Comparison of ENCODE assay signal across 10 mouse cellular contexts in genomic region chr14:20481211-20481610, GRCm38 (mm10). TPM values are rescaled to one million over a fixed set of nuclear protein-coding genes. Genes with fewer than 3 reads are reported as not detected.
DNase-seq lines count a peak whose midpoint lies in the region; ATAC-seq lines count a peak whose summit lies in the region.
"Had no signal": no experiment of that assay in that cellular context is flagged by ENCODE, and none has a peak within 500 bp of the region (broad histone marks: within the 10 kb centered on the region; RNA-seq: fewer than 3 reads in every experiment).

No protein-coding gene starts in this region.

- no peak for ATAC-seq in forebrain, embryonic 14.5 days
- ATAC-seq: intestine, embryonic 16.5 days had no signal

- 18% methylated on average over 5 of the region's 5 CpGs for WGBS in forebrain, embryonic 14.5 days

- H3K4me2 ChIP-seq in forebrain, embryonic 14.5 days (ENCODE audit: low read length) = no peak overlapping the region

- H3K9ac ChIP-seq in forebrain, embryonic 14.5 days (ENCODE audit: low read length) = no peak overlapping the region

- H3K4me1 ChIP-seq in forebrain, embryonic 14.5 days (ENCODE audit: control insufficient read depth, insufficient read depth, low read length) = peaks cover 4% of the 10 kb centered on the region

- no peak overlapping the region for H3K4me3 ChIP-seq in forebrain, embryonic 14.5 days (ENCODE audit: low read depth, low read length)

- peak; percentile 19 for DNase-seq in kidney, adult 9 months
- DNase-seq in kidney, adult 18-20 months = no peak
- DNase-seq in R1 (ENCODE audit: low read depth, low spot score) = peak; percentile 87
- peak; percentile 20 to 53 for DNase-seq in kidney, postnatal 4 days
- DNase-seq in splenic B cell, adult 2 months (ENCODE audit: low read depth, low spot score) = peak; percentile 27
- no peak for DNase-seq in gastrocnemius, postnatal 36 days
- DNase-seq in left cerebral cortex, adult 18-20 months (ENCODE audit: low spot score in 2 of 2) = no peak
- no peak for DNase-seq in forebrain, embryonic 14.5 days (ENCODE audit: low spot score)

- no peaks in the 10 kb centered on the region for H3K9me3 ChIP-seq in forebrain, embryonic 14.5 days (replicated peaks; ENCODE audit: control insufficient read depth, low read length)

- peaks cover 2% of the 10 kb centered on the region; the same call in 1 of the 2 replicates for H3K36me3 ChIP-seq in splenic B cell, adult 2 months (ENCODE audit: control insufficient read depth, insufficient read depth, low read length, poor library complexity, severe bottlenecking)
- H3K36me3 ChIP-seq in forebrain, embryonic 14.5 days (ENCODE audit: control insufficient read depth, insufficient read depth, low read length) = peaks cover 15% of the 10 kb centered on the region

- H3K27ac ChIP-seq in forebrain, embryonic 14.5 days (ENCODE audit: low read depth, low read length) = no peak overlapping the region

- H3K27me3 ChIP-seq in splenic B cell, adult 2 months (ENCODE audit: control insufficient read depth, insufficient read depth, low read length, poor library complexity, severe bottlenecking) = no peaks in the 10 kb centered on the region
- H3K27me3 ChIP-seq in forebrain, embryonic 14.5 days (replicated peaks; ENCODE audit: control insufficient read depth, insufficient read depth, low read length) = no peaks in the 10 kb centered on the region

- intact Hi-C loops in gastrocnemius, postnatal 36 days (cut with DNase I) = loop anchor here (5.0 kb wide), 1 partner anchor 69 kb away; no protein-coding TSS in a partner anchor

RNA-seq across cellular contexts. Expression of gene Anxa7, which starts 1.3 kb away (rescaled TPM):
- total RNA-seq in gastrocnemius, postnatal 36 days (2021) = 10 to 100 TPM; 29.1 to 36.8 TPM
- total RNA-seq in left cerebral cortex, adult 18-20 months (2021) = 10 to 100 TPM; 70.5 to 78.1 TPM
- polyA plus RNA-seq in forebrain, embryonic 14.5 days (2014; fragmentation: Nextera tagmentation; extraction: Ambion mirVana) = 12.3 and 14.8 TPM in 2 replicates

RNA-seq across cellular contexts. Expression of gene Mss51, which starts 15.5 kb away (rescaled TPM):
- 10 to 100 TPM; 20.2 to 36.2 TPM for total RNA-seq in gastrocnemius, postnatal 36 days (2021)
- under 1 TPM; 0.72 to 0.96 TPM for total RNA-seq in left cerebral cortex, adult 18-20 months (2021)
- 0.20 and 0.30 TPM in 2 replicates for polyA plus RNA-seq in forebrain, embryonic 14.5 days (2014; fragmentation: Nextera tagmentation; extraction: Ambion mirVana)

RNA-seq across cellular contexts. Expression of gene Cfap70, which starts 29.2 kb away (rescaled TPM):
- under 1 TPM; 0.08 to 0.22 TPM for total RNA-seq in gastrocnemius, postnatal 36 days (2021)
- total RNA-seq in left cerebral cortex, adult 18-20 months (2021) = 1 to 10 TPM; 1.7 to 2.4 TPM
- polyA plus RNA-seq in forebrain, embryonic 14.5 days (2014; fragmentation: Nextera tagmentation; extraction: Ambion mirVana) = 0.98 and 2.7 TPM in 2 replicates
- total RNA-seq: megakaryocyte, adult 5-6 weeks had no signal

Comparison
In these comparisons a context has a peak if more than half of its experiments do, and no peak if none do; other contexts are left out.
1. DNase-seq: peak in kidney, adult 9 months (single experiment), R1 (single experiment), kidney, postnatal 4 days (2 of 2) and splenic B cell, adult 2 months (single experiment); none in kidney, adult 18-20 months (single experiment), gastrocnemius, postnatal 36 days (0 of 2), left cerebral cortex, adult 18-20 months (0 of 2) and forebrain, embryonic 14.5 days (single experiment).
2. RNA of gene Mss51, which starts 15.5 kb away (total RNA-seq): 20.2 to 36.2 TPM in gastrocnemius, postnatal 36 days; 0.72 to 0.96 TPM in left cerebral cortex, adult 18-20 months; every median in the first group is over 10 times any median in the second.